Mouse (Mus musculus) duodenum, adult 2 months (tissue): ENCODE results near the gene Vmn1r159. TPM values are rescaled to one million over a fixed set of nuclear protein-coding genes. Genes with fewer than 3 reads are reported as not detected.

Experiments used
- polyA plus RNA-seq: library from polyadenylated mRNA; depleted of rRNA; stranded (reverse); fragments of >200 nt; gene quantifications from 2 replicates; pipeline ENCODE4 v1.2.3, GENCODE M21; 2012; ENCODE audit warnings: low replicate concordance; rRNA removed

Vmn1r159 gene
- polyA plus RNA-seq = not detected in 2 replicates

GRCm38 (mm10) chr7:22843505-22843904 lies at the start of gene Vmn1r159:
Gene Vmn1r159 (minus strand): TSS chr7:22843605.

GRCm38 (mm10) chr7:22870924-22871323 lies 27.5 kb upstream of the Vmn1r159 start, which contains the start of gene Vmn1r160:
Gene Vmn1r160 (plus strand): TSS chr7:22871224.

Other genes with a start within 250 kb of the Vmn1r159 start
- gene Vmn1r155, start 185.6 kb downstream of the Vmn1r159 start, polyA plus RNA-seq = not detected in 2 replicates
- gene Gm8693, start 151.3 kb downstream of the Vmn1r159 start, polyA plus RNA-seq = not detected in 2 replicates
- not detected in 2 replicates for gene Gm4567, start 123.9 kb downstream of the Vmn1r159 start, polyA plus RNA-seq
- not detected in 2 replicates for gene Vmn1r157, start 81.9 kb downstream of the Vmn1r159 start, polyA plus RNA-seq
- not detected in 2 replicates for gene Vmn1r158, start 52.8 kb downstream of the Vmn1r159 start, polyA plus RNA-seq
- gene Vmn1r160, start 27.6 kb upstream of the Vmn1r159 start, polyA plus RNA-seq = not detected in 2 replicates
- gene Gm4214, start 141.1 kb upstream of the Vmn1r159 start, polyA plus RNA-seq = not detected in 2 replicates
- not detected in 2 replicates for gene Gm4216, start 176.3 kb upstream of the Vmn1r159 start, polyA plus RNA-seq
- not detected in 2 replicates for gene Vmn1r163, start 211.9 kb upstream of the Vmn1r159 start, polyA plus RNA-seq
- gene Gm8720, start 223.9 kb upstream of the Vmn1r159 start, polyA plus RNA-seq = not detected in 2 replicates